Comparison of ENCODE assay signal across 8 mouse cellular contexts in genomic region chr17:28256651-28257328, GRCm38 (mm10). TPM values are rescaled to one million over a fixed set of nuclear protein-coding genes. Genes with fewer than 3 reads are reported as not detected.
DNase-seq lines count a peak whose midpoint lies in the region; ATAC-seq and TF ChIP-seq lines count a peak whose summit lies in the region.

No protein-coding gene starts in this region.

- intact Hi-C loops in heart, postnatal 14 days (cut with DNase I): no loop called here

- DNase-seq in midbrain, embryonic 10.5 days (ENCODE audit: low spot score): peak; percentile 33
- DNase-seq in midbrain, postnatal 0 days (ENCODE audit: low spot score): no peak
- DNase-seq in embryo, embryonic 9.5 days (ENCODE audit: extremely low spot score): peak; percentile 49
- peak; percentile 70 to 82 for DNase-seq in heart, postnatal 14 days
- DNase-seq in limb, embryonic 10.5 days (ENCODE audit: low spot score): peak; percentile 62
- DNase-seq in mesoderm, embryonic 11.5 days (ENCODE audit: low read depth, low spot score): peak; percentile 62
- DNase-seq in cerebellum, adult 11 months: no peak
- DNase-seq in urinary bladder, postnatal 4 days (ENCODE audit: low spot score in 2 of 2): no peak

- peaks cover 7% of the 10 kb centered on the region; the same call in 1 of the 2 replicates for H3K9me3 ChIP-seq in midbrain, embryonic 10.5 days (replicated peaks)
- H3K9me3 ChIP-seq in midbrain, postnatal 0 days (ENCODE audit: low read length): no peaks in the 10 kb centered on the region
- H3K9me3 ChIP-seq in limb, embryonic 10.5 days (replicated peaks): no peaks in the 10 kb centered on the region; the same call in 1 of the 2 replicates

- no peak overlapping the region for H3K4me2 ChIP-seq in midbrain, postnatal 0 days (ENCODE audit: low read depth, low read length, poor library complexity, severe bottlenecking)

- H3K9ac ChIP-seq in midbrain, postnatal 0 days (replicated peaks; ENCODE audit: low read length, poor library complexity, severe bottlenecking): no peak overlapping the region

- WGBS in midbrain, embryonic 10.5 days: 76% methylated on average over 13 of the region's 13 CpGs
- 81% methylated on average over 13 of the region's 13 CpGs for WGBS in midbrain, postnatal 0 days
- 72% methylated on average over 13 of the region's 13 CpGs for WGBS in limb, embryonic 10.5 days

- H3K4me1 ChIP-seq in midbrain, embryonic 10.5 days: peaks cover 34% of the 10 kb centered on the region
- H3K4me1 ChIP-seq in midbrain, postnatal 0 days (ENCODE audit: insufficient read depth, low read length): no peaks in the 10 kb centered on the region
- H3K4me1 ChIP-seq in limb, embryonic 10.5 days: peaks cover 55% of the 10 kb centered on the region

- TF ChIP-seq CTCF in midbrain, postnatal 0 days (IDR thresholded peaks at IDR 0.05): no peak

- no peak overlapping the region for H3K4me3 ChIP-seq in midbrain, embryonic 10.5 days
- no peak overlapping the region for H3K4me3 ChIP-seq in midbrain, postnatal 0 days (ENCODE audit: low read depth, low read length)
- no peak overlapping the region for H3K4me3 ChIP-seq in limb, embryonic 10.5 days

- ATAC-seq in midbrain, postnatal 0 days (ENCODE audit: low FRiP score): no peak

- no peaks in the 10 kb centered on the region for H3K27me3 ChIP-seq in midbrain, embryonic 10.5 days (ENCODE audit: low read depth, poor library complexity, severe bottlenecking)
- H3K27me3 ChIP-seq in midbrain, postnatal 0 days (ENCODE audit: insufficient read depth, low read length): no peaks in the 10 kb centered on the region
- no peaks in the 10 kb centered on the region for H3K27me3 ChIP-seq in limb, embryonic 10.5 days (ENCODE audit: low read depth, poor library complexity, severe bottlenecking)

- peaks cover 7% of the 10 kb centered on the region for H3K36me3 ChIP-seq in midbrain, embryonic 10.5 days
- no peaks in the 10 kb centered on the region for H3K36me3 ChIP-seq in midbrain, postnatal 0 days (ENCODE audit: insufficient read depth, low read length)
- peaks cover 22% of the 10 kb centered on the region for H3K36me3 ChIP-seq in limb, embryonic 10.5 days

- peak overlapping the region; percentile 53; the same call in 1 of the 2 replicates for H3K27ac ChIP-seq in midbrain, embryonic 10.5 days (replicated peaks)
- H3K27ac ChIP-seq in midbrain, postnatal 0 days (ENCODE audit: low read depth, low read length): no peak overlapping the region
- peak overlapping the region; percentile 82 for H3K27ac ChIP-seq in limb, embryonic 10.5 days

RNA-seq across cellular contexts. Expression of gene Ppard, which starts 24.3 kb away (rescaled TPM):
- polyA plus RNA-seq in midbrain, embryonic 10.5 days (2016; fragmentation: Nextera tagmentation; extraction: Ambion mirVana): 1.5 and 1.7 TPM in 2 replicates
- 7.7 and 10.1 TPM in 2 replicates for total RNA-seq in midbrain, postnatal 0 days (2014; rRNA removed)
- polyA plus RNA-seq in midbrain, postnatal 0 days (2015; fragmentation: Nextera tagmentation; extraction: Ambion mirVana): 1.2 and 1.5 TPM in 2 replicates
- total RNA-seq in heart, postnatal 14 days (2021): 10 to 100 TPM; 37.7 to 39.4 TPM
- 1.9 and 2.3 TPM in 2 replicates for polyA plus RNA-seq in limb, embryonic 10.5 days (2016; fragmentation: Nextera tagmentation; extraction: Ambion mirVana)

RNA-seq across cellular contexts. Expression of gene Def6, which starts 49.2 kb away (rescaled TPM):
- 3.1 TPM in 2 replicates for polyA plus RNA-seq in midbrain, embryonic 10.5 days (2016; fragmentation: Nextera tagmentation; extraction: Ambion mirVana)
- 6.7 and 8.5 TPM in 2 replicates for total RNA-seq in midbrain, postnatal 0 days (2014; rRNA removed)
- polyA plus RNA-seq in midbrain, postnatal 0 days (2015; fragmentation: Nextera tagmentation; extraction: Ambion mirVana): 7.4 and 8.3 TPM in 2 replicates
- 1 to 10 TPM; 4.7 to 7.1 TPM for total RNA-seq in heart, postnatal 14 days (2021)
- polyA plus RNA-seq in limb, embryonic 10.5 days (2016; fragmentation: Nextera tagmentation; extraction: Ambion mirVana): 6.8 and 11.1 TPM in 2 replicates

RNA-seq across cellular contexts. Expression of gene Fance, which starts 56.5 kb away (rescaled TPM):
- polyA plus RNA-seq in midbrain, embryonic 10.5 days (2016; fragmentation: Nextera tagmentation; extraction: Ambion mirVana): 28.2 and 30.8 TPM in 2 replicates
- 33.4 and 33.6 TPM in 2 replicates for total RNA-seq in midbrain, postnatal 0 days (2014; rRNA removed)
- 26.1 and 28.6 TPM in 2 replicates for polyA plus RNA-seq in midbrain, postnatal 0 days (2015; fragmentation: Nextera tagmentation; extraction: Ambion mirVana)
- total RNA-seq in heart, postnatal 14 days (2021): 10 to 100 TPM; 12.8 to 14.2 TPM
- polyA plus RNA-seq in limb, embryonic 10.5 days (2016; fragmentation: Nextera tagmentation; extraction: Ambion mirVana): 32.9 and 35.5 TPM in 2 replicates

Comparison
In these comparisons a context has a peak if more than half of its experiments do, and no peak if none do; other contexts are left out.
1. DNase-seq: peak in midbrain, embryonic 10.5 days (single experiment), embryo, embryonic 9.5 days (single experiment), heart, postnatal 14 days (2 of 2), limb, embryonic 10.5 days (single experiment) and mesoderm, embryonic 11.5 days (single experiment); none in midbrain, postnatal 0 days (single experiment), cerebellum, adult 11 months (single experiment) and urinary bladder, postnatal 4 days (0 of 2).